Mouse (Mus musculus): ENCODE measurements around the gene Exosc7. TPM values are rescaled to one million over a fixed set of nuclear protein-coding genes. Genes with fewer than 3 reads are reported as not detected.
A peak's percentile ranks its signal among the peaks of the same experiment; 100 is the strongest.

Gene Exosc7
- polyA plus RNA-seq, 1 experiment from 2014 or later: 136 TPM

GRCm38 (mm10) chr9:123148430-123148829, 35.4 kb downstream of the Exosc7 start:
- H3K9ac ChIP-seq: no peak overlapping the region
- peak overlapping the region; percentile 44; the same call in 1 of the 2 replicates for H3K27ac ChIP-seq
- no peaks in the 10 kb centered on the region for H3K9me3 ChIP-seq
- WGBS: 48% methylated on average over 5 of the region's 5 CpGs
- no peaks in the 10 kb centered on the region for H3K36me3 ChIP-seq
- no peak for ATAC-seq (ENCODE audit: insufficient read depth, low FRiP score, low read depth)
- H3K4me3 ChIP-seq (replicated peaks): no peak overlapping the region
- no peak overlapping the region for H3K4me2 ChIP-seq
- H3K4me1 ChIP-seq: no peaks in the 10 kb centered on the region
- no peaks in the 10 kb centered on the region for H3K27me3 ChIP-seq (replicated peaks)

DNA sequence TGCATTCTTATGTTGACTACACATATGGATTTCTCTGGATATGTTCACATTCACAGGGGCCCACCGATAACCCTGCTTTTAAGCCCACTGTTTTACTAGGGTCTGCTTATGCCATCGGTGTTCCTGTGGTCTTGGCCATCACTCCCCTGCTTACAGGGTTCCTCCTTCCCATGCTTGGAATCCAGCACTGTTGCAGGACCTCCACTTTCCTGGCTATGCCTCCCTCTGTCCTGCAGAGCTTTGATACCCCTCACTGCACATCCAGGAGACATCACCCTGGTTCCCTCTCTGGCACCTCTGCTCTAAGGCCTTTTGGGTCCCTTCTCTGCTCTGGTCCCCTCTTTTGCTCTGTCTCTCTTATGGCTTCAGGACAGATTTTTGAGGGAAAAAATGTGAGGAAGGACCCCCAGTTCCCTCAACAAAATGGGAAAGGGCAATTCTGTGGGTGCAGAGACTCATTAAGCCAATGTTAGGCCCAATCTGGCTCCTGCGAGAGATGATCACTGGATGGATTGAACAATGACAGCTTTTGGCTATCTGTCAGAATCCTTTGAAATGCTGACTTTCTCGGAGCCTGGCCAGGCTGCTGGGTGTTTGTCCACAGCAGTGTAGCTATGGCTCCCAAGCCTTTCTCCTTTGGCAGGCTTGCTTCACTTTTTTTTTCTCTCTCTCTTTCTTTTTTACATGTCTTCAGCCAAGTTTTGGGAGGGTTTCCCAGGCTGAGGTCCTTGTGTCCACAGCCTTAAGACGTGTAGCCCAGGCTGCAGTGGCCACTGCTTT, 37.4 kb downstream of the Exosc7 start, which contains the start of gene Clec3b:
TSS of gene Clec3b (plus strand) at position 706 of the 780 bp plus-strand sequence.
- no peak within 1 kb of the TSS for H3K9ac ChIP-seq
- WGBS: 70% methylated on average over 5 of the region's 5 CpGs

DNA sequence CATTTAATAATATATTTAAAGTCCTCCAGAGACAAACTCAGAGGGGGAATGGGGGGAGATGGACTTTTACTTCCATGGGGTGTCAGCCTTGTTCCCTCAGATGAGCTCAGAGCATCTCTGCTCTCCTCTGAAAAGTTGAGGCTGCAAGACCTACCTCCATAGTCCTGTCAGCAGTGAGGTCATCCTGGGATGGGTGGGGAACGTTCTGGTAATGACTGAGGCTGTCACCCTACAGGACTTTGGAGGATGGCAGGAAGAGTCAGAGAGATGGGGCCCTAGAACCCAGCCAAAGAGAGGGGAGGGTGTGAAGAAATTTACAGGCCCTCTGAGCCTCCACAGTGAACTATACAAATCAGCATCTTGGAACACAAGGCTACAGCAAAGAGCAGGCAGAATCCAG, 38.5 kb downstream of the Exosc7 start:
- H3K4me2 ChIP-seq: no peak overlapping the region
- no peaks in the 10 kb centered on the region for H3K36me3 ChIP-seq
- H3K4me3 ChIP-seq (replicated peaks): no peak overlapping the region
- 52% methylated on average over 1 of the region's 1 CpGs for WGBS
- no peak for ATAC-seq (ENCODE audit: insufficient read depth, low FRiP score, low read depth)
- H3K27me3 ChIP-seq (replicated peaks): no peaks in the 10 kb centered on the region
- no peaks in the 10 kb centered on the region for H3K4me1 ChIP-seq
- no peaks in the 10 kb centered on the region for H3K9me3 ChIP-seq
- no peak overlapping the region for H3K27ac ChIP-seq
- H3K9ac ChIP-seq: no peak overlapping the region

More for the DNA sequence above, 37.4 kb downstream of the Exosc7 start, which contains the start of gene Clec3b:
- H3K4me3 ChIP-seq (replicated peaks): no peak within 1 kb of the TSS
- no peak for ATAC-seq (ENCODE audit: insufficient read depth, low FRiP score, low read depth)
- H3K4me1 ChIP-seq: no peaks in the 10 kb centered on the region
- peak within 1 kb of the TSS; percentile 41; the same call in 1 of the 2 replicates for H3K27ac ChIP-seq
- H3K9me3 ChIP-seq: no peaks in the 10 kb centered on the region
- no peaks in the 10 kb centered on the region for H3K27me3 ChIP-seq (replicated peaks)
- H3K4me2 ChIP-seq: no peak within 1 kb of the TSS
- H3K36me3 ChIP-seq: no peaks in the 10 kb centered on the region

DNA sequence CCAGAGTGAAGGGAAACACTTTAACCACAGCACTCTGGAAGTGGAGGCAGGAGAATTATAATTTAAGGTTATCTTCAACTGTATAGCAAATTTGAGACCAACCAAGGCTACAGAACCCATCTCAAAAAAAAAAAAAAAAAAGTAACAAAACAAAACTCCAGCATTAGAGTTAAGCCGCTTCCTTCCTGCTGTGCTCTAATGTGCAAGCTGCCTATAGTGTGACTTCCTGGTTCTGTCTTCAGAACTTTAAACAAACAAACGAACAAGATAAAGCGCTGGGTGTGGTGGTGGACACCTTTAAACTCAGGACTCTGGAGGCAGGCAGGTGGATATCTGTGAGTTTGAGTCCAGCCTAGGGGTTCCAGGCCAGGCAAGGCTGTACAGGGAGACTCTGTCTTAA, 39.0 kb downstream of the Exosc7 start:
- H3K4me1 ChIP-seq: no peaks in the 10 kb centered on the region
- no peak for ATAC-seq (ENCODE audit: insufficient read depth, low FRiP score, low read depth)
- no peaks in the 10 kb centered on the region for H3K27me3 ChIP-seq (replicated peaks)
- no peak overlapping the region for H3K4me2 ChIP-seq
- H3K9ac ChIP-seq: no peak overlapping the region
- 49% methylated on average over 3 of the region's 3 CpGs for WGBS
- no peaks in the 10 kb centered on the region for H3K9me3 ChIP-seq
- no peaks in the 10 kb centered on the region for H3K36me3 ChIP-seq
- H3K27ac ChIP-seq: no peak overlapping the region
- H3K4me3 ChIP-seq (replicated peaks): no peak overlapping the region

DNA sequence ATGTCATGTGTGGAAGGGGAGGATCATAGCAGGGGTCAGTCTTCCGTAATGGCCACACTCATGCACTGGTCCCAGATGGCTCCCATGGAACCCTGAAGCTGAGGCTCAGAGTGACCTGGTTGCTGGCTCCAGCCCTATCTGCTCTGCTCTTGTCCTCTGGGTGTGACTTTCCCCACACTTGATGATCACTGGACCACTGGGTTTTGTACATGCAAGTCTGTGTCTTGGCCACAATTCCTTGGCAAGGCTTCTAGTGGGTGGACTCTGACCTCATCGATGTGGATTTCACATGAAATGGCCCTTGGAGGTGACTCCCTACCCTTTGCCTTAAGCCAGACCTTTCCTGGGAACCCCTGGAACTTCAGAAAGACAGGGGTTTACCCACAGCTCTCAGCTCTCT, 40.1 kb downstream of the Exosc7 start:
- no peaks in the 10 kb centered on the region for H3K36me3 ChIP-seq
- ATAC-seq (ENCODE audit: insufficient read depth, low FRiP score, low read depth): no peak
- no peak overlapping the region for H3K27ac ChIP-seq
- no peaks in the 10 kb centered on the region for H3K4me1 ChIP-seq
- H3K9me3 ChIP-seq: no peaks in the 10 kb centered on the region
- no peaks in the 10 kb centered on the region for H3K27me3 ChIP-seq (replicated peaks)
- no peak overlapping the region for H3K9ac ChIP-seq
- H3K4me3 ChIP-seq (replicated peaks): no peak overlapping the region
- no peak overlapping the region for H3K4me2 ChIP-seq
- WGBS: 84% methylated on average over 2 of the region's 2 CpGs

DNA sequence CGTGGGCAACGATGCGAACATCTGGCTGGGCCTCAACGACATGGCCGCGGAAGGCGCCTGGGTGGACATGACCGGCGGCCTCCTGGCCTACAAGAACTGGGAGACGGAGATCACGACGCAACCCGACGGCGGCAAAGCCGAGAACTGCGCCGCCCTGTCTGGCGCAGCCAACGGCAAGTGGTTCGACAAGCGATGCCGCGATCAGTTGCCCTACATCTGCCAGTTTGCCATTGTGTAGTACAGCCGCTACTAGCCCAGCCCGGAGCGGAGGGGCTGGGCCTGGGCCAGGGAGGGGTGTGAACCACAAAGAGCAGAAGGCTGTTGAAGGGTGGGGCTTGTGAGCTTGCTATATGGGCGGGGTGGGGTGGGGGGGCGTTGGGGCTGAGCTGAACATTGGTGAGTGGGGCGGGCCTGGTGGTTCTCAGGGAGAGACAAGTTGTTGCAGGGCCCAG, 43.9 kb downstream of the Exosc7 start:
- H3K27me3 ChIP-seq (replicated peaks): no peaks in the 10 kb centered on the region
- WGBS: 31% methylated on average over 29 of the region's 30 CpGs
- H3K36me3 ChIP-seq: no peaks in the 10 kb centered on the region
- peak; percentile 67 for ATAC-seq (ENCODE audit: insufficient read depth, low FRiP score, low read depth)
- no peaks in the 10 kb centered on the region for H3K9me3 ChIP-seq
- H3K9ac ChIP-seq: no peak overlapping the region
- peak overlapping the region; percentile 12 for H3K4me3 ChIP-seq (replicated peaks)
- H3K4me1 ChIP-seq: no peaks in the 10 kb centered on the region
- H3K4me2 ChIP-seq: peak overlapping the region; percentile 44
- no peak overlapping the region for H3K27ac ChIP-seq

GRCm38 (mm10) chr9:123157699-123158098, 44.7 kb downstream of the Exosc7 start:
- H3K4me1 ChIP-seq: no peaks in the 10 kb centered on the region
- no peaks in the 10 kb centered on the region for H3K36me3 ChIP-seq
- no peak overlapping the region for H3K4me3 ChIP-seq (replicated peaks)
- H3K27me3 ChIP-seq (replicated peaks): no peaks in the 10 kb centered on the region
- H3K4me2 ChIP-seq: no peak overlapping the region
- no peaks in the 10 kb centered on the region for H3K9me3 ChIP-seq
- no peak overlapping the region for H3K9ac ChIP-seq
- H3K27ac ChIP-seq: no peak overlapping the region
- no peak for ATAC-seq (ENCODE audit: insufficient read depth, low FRiP score, low read depth)

- no peaks in the 10 kb centered on the region for H3K27me3 ChIP-seq (replicated peaks)
- WGBS: 51% methylated on average over 8 of the region's 8 CpGs
These were observed 45.3 kb downstream of the Exosc7 start for GRCm38 (mm10) chr9:123158125-123158836.

GRCm38 (mm10) chr9:123159330-123159729, 46.3 kb downstream of the Exosc7 start:
- Histone ChIP-seq H3K4me1 (no peaks in the 10 kb centered on the region), H3K4me2 (no peak overlapping the region), H3K4me3 (replicated peaks) (no peak overlapping the region), H3K9me3 (no peaks in the 10 kb centered on the region), H3K27ac (no peak overlapping the region), H3K9ac (no peak overlapping the region), H3K36me3 (no peaks in the 10 kb centered on the region), H3K27me3 (replicated peaks) (no peaks in the 10 kb centered on the region)
- 0 out of 2 replicates have a peak, but pooled peaks have one; percentile 37 for ATAC-seq (ENCODE audit: insufficient read depth, low FRiP score, low read depth)
- WGBS: 62% methylated on average over 7 of the region's 7 CpGs

More at GRCm38 (mm10) chr9:123158125-123158836, 45.3 kb downstream of the Exosc7 start:
- no peak for ATAC-seq (ENCODE audit: insufficient read depth, low FRiP score, low read depth)
- H3K4me2 ChIP-seq: no peak overlapping the region
- no peaks in the 10 kb centered on the region for H3K36me3 ChIP-seq
- H3K9me3 ChIP-seq: no peaks in the 10 kb centered on the region
- no peak overlapping the region for H3K9ac ChIP-seq
- no peak overlapping the region for H3K4me3 ChIP-seq (replicated peaks)
- H3K4me1 ChIP-seq: no peaks in the 10 kb centered on the region
- no peak overlapping the region for H3K27ac ChIP-seq

DNA sequence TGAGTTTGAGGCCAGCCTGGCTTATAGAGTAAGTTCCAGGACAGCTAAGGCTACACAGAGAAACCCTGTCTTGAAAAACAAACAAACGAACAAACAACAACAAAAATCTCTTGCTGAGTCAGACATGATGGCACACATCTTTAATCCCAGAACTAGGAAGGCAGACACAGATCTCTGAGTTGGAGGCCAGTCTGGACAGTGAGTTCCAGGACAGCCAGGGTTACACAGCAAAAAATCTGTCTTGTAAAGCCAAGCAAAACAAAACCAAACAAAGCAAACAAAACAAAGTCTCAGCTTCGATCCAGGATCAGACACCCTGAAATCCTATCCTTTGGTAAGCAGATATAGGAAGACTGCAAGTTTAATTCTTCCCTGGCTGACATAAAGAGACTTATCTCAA, 48.8 kb downstream of the Exosc7 start:
- no peak for ATAC-seq (ENCODE audit: insufficient read depth, low FRiP score, low read depth)
- no peak overlapping the region for H3K27ac ChIP-seq
- H3K36me3 ChIP-seq: no peaks in the 10 kb centered on the region
- no peak overlapping the region for H3K9ac ChIP-seq
- H3K4me3 ChIP-seq (replicated peaks): no peak overlapping the region
- WGBS: 65% methylated on average over 2 of the region's 2 CpGs
- H3K4me1 ChIP-seq: no peaks in the 10 kb centered on the region
- H3K4me2 ChIP-seq: no peak overlapping the region
- H3K9me3 ChIP-seq: no peaks in the 10 kb centered on the region
- H3K27me3 ChIP-seq (replicated peaks): no peaks in the 10 kb centered on the region

DNA sequence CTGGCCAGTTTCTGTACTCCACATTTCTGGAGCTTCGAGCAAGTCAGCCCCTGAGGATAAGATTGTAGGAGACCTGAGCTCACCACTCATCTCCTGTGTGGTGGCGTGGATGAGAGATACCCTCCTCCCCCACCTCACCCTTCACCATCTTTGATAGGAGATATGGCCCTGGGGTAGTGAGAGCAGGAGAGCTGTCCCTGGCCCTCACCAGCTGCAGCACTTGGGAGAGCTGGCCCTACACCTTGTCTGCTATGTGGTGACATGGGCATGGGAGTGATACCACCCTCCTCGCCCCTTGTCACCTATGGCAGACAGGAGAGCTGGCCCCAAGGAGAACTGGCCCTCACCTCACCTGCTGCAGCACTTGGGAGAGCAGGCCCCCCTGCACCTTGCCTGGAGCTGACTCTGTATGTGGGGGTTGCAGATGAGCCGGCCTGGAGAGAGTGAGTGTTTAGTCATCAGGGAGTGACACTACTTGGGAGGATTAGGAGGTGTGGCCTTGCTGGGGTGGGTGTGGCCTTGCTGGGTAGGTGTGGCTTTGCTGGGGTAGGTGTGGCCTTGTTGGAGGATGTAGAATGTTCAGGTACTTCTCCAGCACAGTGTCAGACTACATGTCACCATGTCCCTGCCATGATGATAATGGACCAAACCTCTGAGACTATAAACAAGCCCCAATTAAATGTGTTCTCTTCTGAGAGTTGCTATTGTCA, 50.1 kb downstream of the Exosc7 start:
- Histone ChIP-seq H3K9ac (no peak overlapping the region), H3K4me1 (no peaks in the 10 kb centered on the region), H3K9me3 (no peaks in the 10 kb centered on the region), H3K36me3 (no peaks in the 10 kb centered on the region), H3K27me3 (replicated peaks) (no peaks in the 10 kb centered on the region), H3K4me3 (replicated peaks) (no peak overlapping the region), H3K4me2 (no peak overlapping the region), H3K27ac (no peak overlapping the region)
- WGBS: 80% methylated on average over 4 of the region's 4 CpGs
- ATAC-seq (ENCODE audit: insufficient read depth, low FRiP score, low read depth): no peak

Data from stomach, embryonic 15.5 days (tissue).